Mouse (Mus musculus): ENCODE results near the gene Rac3. TPM values are rescaled to one million over a fixed set of nuclear protein-coding genes. Genes with fewer than 3 reads are reported as not detected.

Gene Rac3
- polyA plus RNA-seq, 1 experiment: 66.1 TPM

DNA sequence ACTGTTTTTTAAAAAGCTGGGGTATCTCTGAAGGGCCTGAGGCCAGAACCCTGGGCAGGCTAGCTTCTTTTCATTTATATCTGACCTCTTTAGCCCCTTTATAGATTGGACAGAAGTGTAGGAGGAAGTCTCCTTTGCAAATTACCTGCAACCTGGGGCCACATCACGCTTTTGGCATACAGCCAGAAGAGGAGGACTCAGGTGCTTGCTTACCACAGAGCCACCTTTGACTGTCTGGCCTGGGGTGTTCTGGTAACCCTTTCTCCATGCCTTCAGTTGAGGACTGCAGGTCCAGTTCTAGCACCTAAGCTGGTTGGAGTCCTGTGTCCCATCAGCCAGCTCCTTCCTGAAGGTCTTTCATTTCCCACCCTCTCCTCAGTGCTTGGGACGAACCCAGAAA lies 11.7 kb upstream of the Rac3 start:
- no peaks in the 10 kb centered on the region for H3K27me3 ChIP-seq (ENCODE audit: control insufficient read depth, insufficient read depth, low read length)
- 78% methylated on average over 2 of the region's 2 CpGs for WGBS

DNA sequence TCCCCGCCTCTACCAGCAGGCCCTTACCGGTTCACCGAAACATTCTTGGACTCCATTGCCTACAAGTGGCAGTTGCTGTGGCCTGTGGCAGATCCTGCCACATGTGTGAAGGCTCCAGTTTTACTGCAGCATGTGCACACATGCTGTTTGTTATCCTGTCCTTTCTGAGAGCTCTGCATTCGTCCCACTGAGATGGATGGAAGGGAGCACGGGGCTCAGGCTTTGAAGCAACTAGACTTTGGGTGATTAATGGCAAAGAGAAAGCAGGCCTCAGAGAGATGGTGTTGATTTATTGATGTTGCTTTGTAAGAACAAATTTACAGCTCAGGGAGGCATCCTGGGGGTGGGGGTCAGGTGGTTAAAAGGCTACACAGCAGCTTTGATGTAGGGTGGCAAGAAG lies 10.6 kb upstream of the Rac3 start:
- H3K4me3 ChIP-seq (replicated peaks; ENCODE audit: insufficient read depth, low read depth, low read length): no peak overlapping the region
- no peak for DNase-seq
- no peak overlapping the region for H3K27ac ChIP-seq (ENCODE audit: insufficient read depth, low read length)
- WGBS: 82% methylated on average over 5 of the region's 5 CpGs
- H3K27me3 ChIP-seq (ENCODE audit: control insufficient read depth, insufficient read depth, low read length): no peaks in the 10 kb centered on the region
- peaks cover 12% of the 10 kb centered on the region for H3K4me1 ChIP-seq (ENCODE audit: control insufficient read depth, insufficient read depth, low read length)
- TF ChIP-seq POLR2A (IDR thresholded peaks at IDR 0.05; ENCODE audit: borderline replicate concordance, insufficient read depth, low read length): no peak
- TF ChIP-seq CTCF (IDR thresholded peaks at IDR 0.05; ENCODE audit: borderline replicate concordance, insufficient read depth, low read depth, low read length): no peak

More for the DNA sequence above, 11.7 kb upstream of the Rac3 start:
- peaks cover 9% of the 10 kb centered on the region; the same call in 1 of the 2 replicates for H3K4me1 ChIP-seq (ENCODE audit: control insufficient read depth, insufficient read depth, low read length)
- no peak overlapping the region for H3K27ac ChIP-seq (ENCODE audit: insufficient read depth, low read length)
- TF ChIP-seq CTCF (IDR thresholded peaks at IDR 0.05; ENCODE audit: borderline replicate concordance, insufficient read depth, low read depth, low read length) (no peak), POLR2A (IDR thresholded peaks at IDR 0.05; ENCODE audit: borderline replicate concordance, insufficient read depth, low read length) (no peak)
- no peak for DNase-seq
- no peak overlapping the region for H3K4me3 ChIP-seq (replicated peaks; ENCODE audit: insufficient read depth, low read depth, low read length)

DNA sequence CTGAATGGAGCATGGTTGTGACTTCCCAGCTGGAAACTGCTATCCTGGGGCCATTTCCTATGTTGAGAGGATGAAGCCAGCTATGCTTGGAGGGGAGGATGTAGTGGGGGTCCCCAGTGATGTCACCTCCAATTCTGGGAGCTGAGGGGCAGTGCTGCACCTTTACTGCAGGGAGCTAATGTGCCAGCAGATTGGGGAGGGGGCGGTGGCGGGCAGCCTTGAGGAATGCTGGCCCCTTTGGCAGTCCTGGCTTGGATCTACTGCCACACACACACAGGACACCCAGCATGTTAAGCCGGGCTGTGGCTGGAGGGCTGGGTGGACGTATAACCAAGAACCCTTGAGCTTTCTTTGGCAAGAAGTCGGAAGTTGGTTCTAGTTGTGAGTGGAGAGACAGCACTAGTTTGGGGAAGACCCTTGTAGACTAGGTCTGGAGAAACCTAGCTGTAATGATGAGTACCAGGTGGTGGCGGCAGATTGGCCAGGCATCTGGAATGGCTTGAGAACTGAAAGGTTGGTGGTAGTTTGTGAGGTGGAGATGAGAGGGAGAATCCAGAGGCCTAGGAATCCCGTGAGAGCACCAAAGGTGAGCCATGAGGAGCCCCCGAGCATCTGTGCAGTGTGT lies 9.2 kb upstream of the Rac3 start:
- H3K27me3 ChIP-seq (ENCODE audit: control insufficient read depth, insufficient read depth, low read length): no peaks in the 10 kb centered on the region

DNA sequence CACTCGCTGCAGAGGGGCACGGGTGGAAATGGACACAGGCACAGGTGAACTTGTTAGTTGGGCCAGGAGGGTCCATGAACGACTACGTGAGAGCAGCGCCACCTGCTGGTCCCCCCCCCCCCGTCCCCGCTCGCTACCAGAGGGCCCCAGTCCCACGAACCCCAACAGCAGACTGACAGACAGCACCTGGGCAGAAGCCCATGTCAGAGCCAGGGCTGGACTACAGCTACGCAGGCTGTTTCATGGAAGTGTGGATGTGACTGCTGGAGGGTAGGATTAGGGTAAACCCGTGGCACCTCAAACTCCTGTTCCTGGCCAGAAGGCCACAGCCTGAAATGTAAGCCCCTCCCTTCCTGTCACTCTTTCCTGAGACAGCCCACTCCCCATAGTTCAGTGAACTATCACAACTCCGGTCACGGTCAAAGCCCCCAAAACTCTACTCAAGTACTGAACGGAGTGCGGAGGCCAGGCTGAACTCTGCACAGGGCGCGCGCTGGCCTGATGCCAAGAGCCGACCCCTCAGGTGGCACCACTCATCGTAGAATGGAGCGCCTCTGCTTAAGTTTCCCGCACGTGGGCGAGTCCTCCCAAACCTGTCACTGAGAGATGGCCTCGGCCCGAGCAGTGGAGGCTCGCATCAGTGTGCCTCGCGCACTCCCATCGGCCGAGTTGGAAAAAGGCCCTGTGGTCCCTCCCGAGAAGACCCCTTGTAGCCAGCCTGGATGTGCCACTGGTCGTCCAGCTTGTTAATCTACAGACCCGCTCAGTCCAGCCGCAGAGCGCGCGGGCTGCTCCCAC lies 8.3 kb upstream of the Rac3 start:
- no peaks in the 10 kb centered on the region for H3K27me3 ChIP-seq (ENCODE audit: control insufficient read depth, insufficient read depth, low read length)
- H3K4me1 ChIP-seq (ENCODE audit: control insufficient read depth, insufficient read depth, low read length): peaks cover 12% of the 10 kb centered on the region
- H3K4me3 ChIP-seq (replicated peaks; ENCODE audit: insufficient read depth, low read depth, low read length): peak overlapping the region; percentile 64
- peak; percentile 55 to 56 for DNase-seq
- no peak for TF ChIP-seq POLR2A (IDR thresholded peaks at IDR 0.05; ENCODE audit: borderline replicate concordance, insufficient read depth, low read length)
- peak; percentile 68 for TF ChIP-seq CTCF (IDR thresholded peaks at IDR 0.05; ENCODE audit: borderline replicate concordance, insufficient read depth, low read depth, low read length)
- under 1% methylated on average over 38 of the region's 38 CpGs for WGBS
- H3K27ac ChIP-seq (ENCODE audit: insufficient read depth, low read length): no peak overlapping the region

More for the DNA sequence above, 9.2 kb upstream of the Rac3 start:
- Histone ChIP-seq H3K4me3 (replicated peaks; ENCODE audit: insufficient read depth, low read depth, low read length) (no peak overlapping the region), H3K4me1 (ENCODE audit: control insufficient read depth, insufficient read depth, low read length) (peaks cover 12% of the 10 kb centered on the region), H3K27ac (ENCODE audit: insufficient read depth, low read length) (no peak overlapping the region)
- 60% methylated on average over 8 of the region's 8 CpGs for WGBS
- no peak for DNase-seq
- TF ChIP-seq CTCF (IDR thresholded peaks at IDR 0.05; ENCODE audit: borderline replicate concordance, insufficient read depth, low read depth, low read length) (no peak), POLR2A (IDR thresholded peaks at IDR 0.05; ENCODE audit: borderline replicate concordance, insufficient read depth, low read length) (no peak)

DNA sequence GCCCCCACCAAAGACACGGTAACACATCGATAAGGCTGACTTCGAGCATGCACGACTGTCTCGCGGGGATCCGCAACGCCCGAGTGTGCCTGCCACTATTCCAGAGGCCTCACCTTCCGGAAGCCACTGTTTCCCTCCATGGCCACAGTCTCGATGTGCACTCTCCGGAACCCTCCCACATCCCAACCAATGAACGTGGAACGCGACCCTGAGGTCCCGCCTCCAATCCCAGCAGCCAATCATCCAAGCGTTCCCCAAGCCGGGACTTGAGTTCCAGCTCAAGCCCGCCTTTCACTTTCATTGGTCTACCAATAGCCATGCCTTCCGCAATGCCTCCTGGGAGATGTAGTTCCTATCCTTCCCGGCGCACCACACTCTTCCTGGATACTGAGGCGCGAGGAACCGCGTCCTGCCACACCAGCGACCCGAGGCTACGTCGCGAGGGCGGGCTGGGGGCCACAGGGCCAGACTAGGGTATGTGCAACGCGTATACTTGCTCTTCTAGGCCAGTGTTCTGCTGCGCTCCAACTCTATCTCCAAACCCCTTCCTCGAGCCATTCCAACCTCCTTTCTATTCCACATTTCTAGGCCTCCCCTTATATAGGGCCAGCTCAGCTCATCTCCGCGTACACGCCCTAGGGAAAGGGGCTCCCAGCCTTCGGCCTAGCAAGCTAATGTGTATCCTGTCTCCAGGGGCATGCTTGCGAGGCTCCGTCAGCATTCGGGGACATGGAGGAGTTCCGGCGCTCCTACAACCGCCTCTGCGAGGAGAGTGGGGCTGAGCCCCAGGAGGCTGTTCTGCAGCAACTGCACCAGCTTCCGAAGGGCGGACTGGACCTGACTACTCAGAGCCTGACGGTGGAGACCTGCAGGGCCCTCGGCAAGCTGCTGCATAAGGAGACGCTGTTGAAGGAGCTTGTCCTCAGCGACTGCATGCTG lies 7.4 kb upstream of the Rac3 start, which contains the start of the genes Cenpx and Lrrc45:
Gene Cenpx, minus strand, starts transcription at position 159 of the 939 bp plus-strand sequence.
Gene Lrrc45, plus strand, starts transcription at position 346 of the 939 bp plus-strand sequence.
- Histone ChIP-seq H3K27me3 (ENCODE audit: control insufficient read depth, insufficient read depth, low read length) (no peaks in the 10 kb centered on the region), H3K27ac (ENCODE audit: insufficient read depth, low read length) (no peak within 1 kb of the TSS), H3K4me3 (replicated peaks; ENCODE audit: insufficient read depth, low read depth, low read length) (peak within 1 kb of the TSS; percentile 80), H3K4me1 (ENCODE audit: control insufficient read depth, insufficient read depth, low read length) (peaks cover 12% of the 10 kb centered on the region)
- TF ChIP-seq CTCF (IDR thresholded peaks at IDR 0.05; ENCODE audit: borderline replicate concordance, insufficient read depth, low read depth, low read length): no peak
- peak; percentile 40; the same call in 1 of the 2 replicates for TF ChIP-seq POLR2A (IDR thresholded peaks at IDR 0.05; ENCODE audit: borderline replicate concordance, insufficient read depth, low read length)
- DNase-seq: peak; percentile 97 to 99
- 1% methylated on average over 53 of the region's 53 CpGs for whole genome bisulfite sequencing

DNA sequence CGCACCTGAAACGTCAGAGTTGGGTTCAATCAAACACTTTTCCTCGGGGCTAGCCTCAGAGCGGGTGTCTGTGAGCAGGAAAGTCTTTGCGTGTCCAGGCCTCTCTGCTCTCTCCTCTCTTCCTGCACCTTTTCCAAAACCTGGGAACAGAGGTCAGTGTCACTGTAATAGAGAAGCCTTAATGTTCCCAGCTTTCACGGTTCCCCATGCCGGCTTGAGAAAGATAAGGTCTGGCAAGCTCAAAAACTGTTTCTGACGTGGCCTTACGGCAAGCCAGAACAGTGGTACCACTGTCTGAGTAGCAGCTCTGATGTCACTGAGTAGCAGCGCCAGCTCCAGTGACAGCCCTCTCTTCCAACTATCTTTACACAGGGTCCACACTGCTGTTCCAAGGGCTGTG lies 6.7 kb upstream of the Rac3 start:
- H3K4me1 ChIP-seq (ENCODE audit: control insufficient read depth, insufficient read depth, low read length): peaks cover 12% of the 10 kb centered on the region
- DNase-seq: no peak
- no peaks in the 10 kb centered on the region for H3K27me3 ChIP-seq (ENCODE audit: control insufficient read depth, insufficient read depth, low read length)
- H3K27ac ChIP-seq (ENCODE audit: insufficient read depth, low read length): no peak overlapping the region
- WGBS: 43% methylated on average over 10 of the region's 10 CpGs
- no peak for TF ChIP-seq CTCF (IDR thresholded peaks at IDR 0.05; ENCODE audit: borderline replicate concordance, insufficient read depth, low read depth, low read length)
- no peak for TF ChIP-seq POLR2A (IDR thresholded peaks at IDR 0.05; ENCODE audit: borderline replicate concordance, insufficient read depth, low read length)
- peak overlapping the region; percentile 80 for H3K4me3 ChIP-seq (replicated peaks; ENCODE audit: insufficient read depth, low read depth, low read length)

DNA sequence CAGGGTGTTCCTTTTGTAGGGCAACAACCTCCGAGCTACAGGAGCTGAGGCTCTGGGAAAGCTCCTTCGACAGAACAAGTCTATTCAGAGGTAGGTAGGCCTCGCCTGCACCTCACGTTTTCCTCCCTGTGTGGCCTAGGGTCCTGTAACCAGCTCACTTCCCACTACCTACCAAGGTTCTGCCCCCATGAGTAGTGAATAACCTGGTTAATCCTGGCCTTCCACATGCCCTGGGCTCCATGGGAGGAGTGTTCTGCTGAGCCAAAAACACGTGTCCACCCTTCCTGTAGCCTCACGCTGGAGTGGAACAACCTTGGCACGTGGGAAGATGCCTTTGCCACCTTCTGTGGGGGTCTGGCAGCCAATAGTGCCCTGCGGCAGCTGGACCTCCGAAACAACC lies 6.1 kb upstream of the Rac3 start:
- no peak for DNase-seq
- no peak overlapping the region for H3K4me3 ChIP-seq (replicated peaks; ENCODE audit: insufficient read depth, low read depth, low read length)
- 61% methylated on average over 9 of the region's 9 CpGs for WGBS

More for the DNA sequence above, 6.1 kb upstream of the Rac3 start:
- H3K4me1 ChIP-seq (ENCODE audit: control insufficient read depth, insufficient read depth, low read length): peaks cover 12% of the 10 kb centered on the region
- no peak overlapping the region for H3K27ac ChIP-seq (ENCODE audit: insufficient read depth, low read length)
- no peak for TF ChIP-seq POLR2A (IDR thresholded peaks at IDR 0.05; ENCODE audit: borderline replicate concordance, insufficient read depth, low read length)
- TF ChIP-seq CTCF (IDR thresholded peaks at IDR 0.05; ENCODE audit: borderline replicate concordance, insufficient read depth, low read depth, low read length): no peak
- no peaks in the 10 kb centered on the region for H3K27me3 ChIP-seq (ENCODE audit: control insufficient read depth, insufficient read depth, low read length)

Measured in cerebellum, adult 2 months (tissue).